Mouse (Mus musculus): ENCODE measurements around the gene Zfp385c. TPM values are rescaled to one million over a fixed set of nuclear protein-coding genes. Genes with fewer than 3 reads are reported as not detected.
A peak's percentile ranks its signal among the peaks of the same experiment; 100 is the strongest.

Zfp385c gene
- polyA plus RNA-seq, 1 experiment, result 0.55 TPM

DNA sequence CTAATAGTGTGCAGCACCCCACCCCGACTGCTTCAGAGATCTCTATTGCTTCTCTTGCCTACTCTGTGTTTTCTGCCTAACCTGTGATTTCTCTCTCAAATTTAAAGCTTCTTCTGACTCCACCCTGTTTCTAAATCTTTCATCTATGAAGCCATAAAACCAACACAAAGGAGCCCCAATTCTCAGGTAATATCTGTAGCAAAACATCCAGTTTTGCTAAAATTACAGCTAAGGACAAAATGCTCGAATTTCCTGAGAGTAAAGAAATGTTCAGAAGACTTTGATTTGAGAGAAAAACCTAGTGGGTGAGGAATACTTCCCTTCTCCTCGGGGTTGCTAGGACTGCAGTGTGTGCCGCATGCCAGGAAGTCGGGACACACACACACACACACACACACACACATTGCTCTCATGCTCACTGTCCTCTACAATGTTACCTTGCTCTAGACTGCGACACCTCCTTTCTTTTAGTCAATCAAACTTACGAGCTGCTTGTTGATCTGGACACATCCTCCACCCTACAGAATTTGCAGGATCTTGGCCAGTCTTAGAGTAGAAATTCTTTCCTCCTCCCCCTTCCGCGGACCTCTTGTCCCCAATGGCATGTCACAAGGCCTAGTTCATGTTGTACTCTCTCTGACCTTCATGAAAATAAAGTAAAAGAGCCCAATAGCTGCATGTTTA, 82.1 kb downstream of the Zfp385c start:
- no peak overlapping the region for H3K4me3 ChIP-seq (ENCODE audit: control insufficient read depth, insufficient read depth, low read length)
- 70% methylated on average over 9 of the region's 9 CpGs for WGBS
- H3K36me3 ChIP-seq (ENCODE audit: control insufficient read depth, insufficient read depth, low read length), result 0 out of 2 replicates have a peak, but pooled peaks cover 3% of the 10 kb centered on the region
- H3K4me1 ChIP-seq (replicated peaks; ENCODE audit: control insufficient read depth, insufficient read depth, low read length), result peaks cover 2% of the 10 kb centered on the region
- H3K27me3 ChIP-seq (ENCODE audit: control insufficient read depth, insufficient read depth, low read length), result no peaks in the 10 kb centered on the region
- H3K27ac ChIP-seq (ENCODE audit: control insufficient read depth, insufficient read depth, low read length), result no peak overlapping the region; the same call in 1 of the 2 replicates
- DNase-seq, result no peak
- TF ChIP-seq POLR2A (IDR thresholded peaks at IDR 0.05; ENCODE audit: control insufficient read depth, extremely low read depth, insufficient read depth, low read length, poor library complexity) (no peak), CTCF (IDR thresholded peaks at IDR 0.05; ENCODE audit: borderline replicate concordance, control insufficient read depth, extremely low read depth, insufficient read depth, low read length, poor library complexity) (no peak)

DNA sequence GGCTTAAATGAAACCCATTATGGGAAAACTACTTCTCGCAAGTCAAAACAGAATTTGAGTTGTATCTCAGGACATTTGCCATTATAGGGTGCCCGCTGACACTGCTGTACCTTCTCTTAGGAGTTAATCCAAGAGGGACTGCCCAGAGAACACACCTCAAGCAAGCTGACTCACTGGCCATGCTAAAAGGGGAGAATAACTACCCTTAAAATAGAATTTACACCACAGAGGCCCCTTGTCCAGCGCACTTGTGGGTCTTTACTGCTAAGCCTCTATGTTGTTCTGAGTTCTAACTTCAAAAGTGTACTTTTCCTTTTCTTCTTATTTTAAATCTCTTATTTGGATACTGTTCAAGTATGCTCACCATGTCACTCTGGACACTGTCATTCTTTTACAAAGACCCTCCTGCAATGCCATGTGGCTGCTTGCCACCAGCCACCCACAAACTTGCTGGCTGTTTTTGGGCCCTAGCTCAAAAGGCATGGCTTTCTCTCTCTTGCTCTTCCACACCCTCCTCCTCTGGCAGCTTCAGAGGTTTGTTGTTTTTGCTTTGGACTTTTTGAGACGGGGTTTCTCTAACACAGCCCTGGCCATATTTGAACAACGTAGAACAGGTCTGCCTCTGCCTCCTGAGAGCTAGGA, 82.8 kb downstream of the Zfp385c start:
- WGBS, result 92% methylated on average over 5 of the region's 5 CpGs
- Histone ChIP-seq H3K27ac (ENCODE audit: control insufficient read depth, insufficient read depth, low read length) (peak overlapping the region; percentile 61; the same call in 1 of the 2 replicates), H3K36me3 (ENCODE audit: control insufficient read depth, insufficient read depth, low read length) (0 out of 2 replicates have a peak, but pooled peaks cover 3% of the 10 kb centered on the region), H3K4me1 (replicated peaks; ENCODE audit: control insufficient read depth, insufficient read depth, low read length) (peaks cover 2% of the 10 kb centered on the region), H3K4me3 (ENCODE audit: control insufficient read depth, insufficient read depth, low read length) (no peak overlapping the region), H3K27me3 (ENCODE audit: control insufficient read depth, insufficient read depth, low read length) (no peaks in the 10 kb centered on the region)
- TF ChIP-seq CTCF (IDR thresholded peaks at IDR 0.05; ENCODE audit: borderline replicate concordance, control insufficient read depth, extremely low read depth, insufficient read depth, low read length, poor library complexity) (no peak), POLR2A (IDR thresholded peaks at IDR 0.05; ENCODE audit: control insufficient read depth, extremely low read depth, insufficient read depth, low read length, poor library complexity) (no peak)
- no peak for DNase-seq

DNA sequence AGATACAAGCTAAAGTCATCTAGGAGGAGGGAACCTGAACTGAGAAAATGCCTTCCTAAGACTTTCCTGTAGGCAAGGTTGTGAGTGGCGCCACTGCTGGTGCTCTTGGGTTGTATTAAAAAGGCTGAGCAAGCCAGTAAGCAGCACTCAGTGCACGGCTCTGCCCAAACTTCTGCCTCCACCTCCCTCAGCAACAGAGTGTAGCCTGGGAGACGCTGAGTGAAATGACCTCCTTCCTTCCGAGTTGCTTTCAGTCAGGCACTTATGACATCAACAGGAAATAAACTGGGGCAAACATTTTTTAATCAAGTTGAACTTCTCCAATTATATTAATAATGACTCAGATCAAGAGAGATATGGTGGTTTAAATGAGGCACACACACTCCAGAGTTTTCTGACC, 83.5 kb downstream of the Zfp385c start:
- no peak overlapping the region for H3K27ac ChIP-seq (ENCODE audit: control insufficient read depth, insufficient read depth, low read length)
- peaks cover 2% of the 10 kb centered on the region for H3K4me1 ChIP-seq (replicated peaks; ENCODE audit: control insufficient read depth, insufficient read depth, low read length)
- no peaks in the 10 kb centered on the region for H3K27me3 ChIP-seq (ENCODE audit: control insufficient read depth, insufficient read depth, low read length)
- no peak for DNase-seq
- 0 out of 2 replicates have a peak, but pooled peaks cover 3% of the 10 kb centered on the region for H3K36me3 ChIP-seq (ENCODE audit: control insufficient read depth, insufficient read depth, low read length)
- TF ChIP-seq POLR2A (IDR thresholded peaks at IDR 0.05; ENCODE audit: control insufficient read depth, extremely low read depth, insufficient read depth, low read length, poor library complexity) (no peak), CTCF (IDR thresholded peaks at IDR 0.05; ENCODE audit: borderline replicate concordance, control insufficient read depth, extremely low read depth, insufficient read depth, low read length, poor library complexity) (no peak)
- H3K4me3 ChIP-seq (ENCODE audit: control insufficient read depth, insufficient read depth, low read length), result no peak overlapping the region
- 66% methylated on average over 4 of the region's 4 CpGs for WGBS

DNA sequence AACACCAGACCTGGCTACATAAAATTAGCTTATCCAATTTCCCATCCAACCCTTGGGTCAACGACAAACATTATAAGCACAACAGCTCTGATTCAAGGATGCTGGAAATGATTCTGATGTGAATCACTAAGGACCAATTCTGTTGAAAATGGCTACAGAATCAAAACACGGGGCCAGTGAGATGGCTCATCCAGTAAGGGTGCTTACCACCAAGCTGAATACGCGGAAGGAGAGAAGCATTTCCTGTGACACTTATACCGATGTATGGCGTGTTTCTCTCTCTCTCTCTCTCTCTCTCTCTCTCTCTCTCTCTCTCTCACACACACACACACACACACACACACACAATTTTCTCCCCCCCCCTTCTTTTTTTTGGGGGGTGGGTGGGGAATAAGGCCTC, 85.1 kb downstream of the Zfp385c start:
- Histone ChIP-seq H3K36me3 (ENCODE audit: control insufficient read depth, insufficient read depth, low read length) (0 out of 2 replicates have a peak, but pooled peaks cover 3% of the 10 kb centered on the region), H3K4me3 (ENCODE audit: control insufficient read depth, insufficient read depth, low read length) (no peak overlapping the region), H3K27me3 (ENCODE audit: control insufficient read depth, insufficient read depth, low read length) (no peaks in the 10 kb centered on the region), H3K27ac (ENCODE audit: control insufficient read depth, insufficient read depth, low read length) (no peak overlapping the region), H3K4me1 (replicated peaks; ENCODE audit: control insufficient read depth, insufficient read depth, low read length) (peaks cover 2% of the 10 kb centered on the region)
- no peak for TF ChIP-seq POLR2A (IDR thresholded peaks at IDR 0.05; ENCODE audit: control insufficient read depth, extremely low read depth, insufficient read depth, low read length, poor library complexity)
- no peak for TF ChIP-seq CTCF (IDR thresholded peaks at IDR 0.05; ENCODE audit: borderline replicate concordance, control insufficient read depth, extremely low read depth, insufficient read depth, low read length, poor library complexity)
- 85% methylated on average over 6 of the region's 6 CpGs for WGBS
- no peak for DNase-seq

DNA sequence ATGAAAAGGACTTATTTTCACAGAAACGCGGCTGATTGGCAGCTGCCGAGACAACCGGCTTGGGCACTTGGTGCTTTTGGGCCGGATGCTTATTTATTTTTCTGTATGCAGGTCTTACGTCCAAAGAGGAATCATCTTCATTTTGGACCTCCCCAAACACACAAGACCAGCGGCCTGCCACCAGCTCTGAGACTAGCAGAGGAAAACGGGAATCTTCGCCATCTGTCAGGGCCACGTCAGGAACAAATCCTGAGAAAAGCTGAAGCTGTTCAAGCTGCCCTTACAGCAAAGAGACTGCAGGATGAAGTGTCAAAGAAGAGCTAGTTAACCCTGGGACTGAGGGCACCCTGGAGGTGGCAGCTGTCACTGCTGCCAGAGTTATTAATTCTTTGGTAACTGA, 86.8 kb downstream of the Zfp385c start:
- H3K27ac ChIP-seq (ENCODE audit: control insufficient read depth, insufficient read depth, low read length), result no peak overlapping the region
- no peak for DNase-seq
- H3K36me3 ChIP-seq (ENCODE audit: control insufficient read depth, insufficient read depth, low read length), result peaks cover 13% of the 10 kb centered on the region
- no peaks in the 10 kb centered on the region for H3K27me3 ChIP-seq (ENCODE audit: control insufficient read depth, insufficient read depth, low read length)
- H3K4me1 ChIP-seq (replicated peaks; ENCODE audit: control insufficient read depth, insufficient read depth, low read length), result peaks cover 2% of the 10 kb centered on the region
- WGBS, result 95% methylated on average over 10 of the region's 10 CpGs
- H3K4me3 ChIP-seq (ENCODE audit: control insufficient read depth, insufficient read depth, low read length), result no peak overlapping the region
- TF ChIP-seq POLR2A (IDR thresholded peaks at IDR 0.05; ENCODE audit: control insufficient read depth, extremely low read depth, insufficient read depth, low read length, poor library complexity), result no peak
- no peak for TF ChIP-seq CTCF (IDR thresholded peaks at IDR 0.05; ENCODE audit: borderline replicate concordance, control insufficient read depth, extremely low read depth, insufficient read depth, low read length, poor library complexity)

DNA sequence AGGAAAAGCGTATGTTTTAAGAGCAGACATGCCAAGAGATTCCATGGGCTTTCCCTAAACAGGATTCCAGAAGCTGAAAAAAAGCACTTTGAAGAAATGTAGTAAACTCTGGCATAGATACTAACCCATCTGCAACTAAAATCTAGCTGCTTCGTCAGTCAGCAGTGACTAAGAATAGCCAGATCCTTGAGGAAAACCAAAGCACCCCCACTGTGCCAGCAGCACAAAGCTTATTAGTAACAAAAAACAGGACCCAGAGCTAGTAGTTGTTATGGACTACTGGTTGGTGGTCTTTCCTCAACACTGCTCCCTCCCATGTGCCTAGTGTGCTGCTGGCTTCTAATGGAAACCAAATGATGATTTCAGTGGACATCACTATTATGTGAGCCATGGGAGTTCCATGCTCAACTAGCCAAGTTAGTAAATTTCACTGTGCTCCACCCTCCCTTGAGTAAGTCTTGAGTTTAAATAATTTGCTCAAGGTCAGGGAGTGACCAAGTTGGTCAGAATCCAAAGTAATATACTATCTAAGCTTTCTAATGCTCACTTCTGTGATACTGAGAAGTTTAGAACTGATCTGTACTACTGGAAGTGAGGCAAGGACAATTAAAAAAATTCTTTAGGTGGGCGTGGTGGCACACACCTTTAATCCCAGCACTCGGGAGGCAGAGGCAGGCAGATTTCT, 87.8 kb downstream of the Zfp385c start:
- DNase-seq, result no peak
- 95% methylated on average over 4 of the region's 4 CpGs for WGBS
- H3K4me1 ChIP-seq (replicated peaks; ENCODE audit: control insufficient read depth, insufficient read depth, low read length), result no peaks in the 10 kb centered on the region; the same call in 1 of the 2 replicates

More for the DNA sequence above, 87.8 kb downstream of the Zfp385c start:
- no peak for TF ChIP-seq POLR2A (IDR thresholded peaks at IDR 0.05; ENCODE audit: control insufficient read depth, extremely low read depth, insufficient read depth, low read length, poor library complexity)
- no peak for TF ChIP-seq CTCF (IDR thresholded peaks at IDR 0.05; ENCODE audit: borderline replicate concordance, control insufficient read depth, extremely low read depth, insufficient read depth, low read length, poor library complexity)
- H3K36me3 ChIP-seq (ENCODE audit: control insufficient read depth, insufficient read depth, low read length), result peaks cover 21% of the 10 kb centered on the region
- no peak overlapping the region for H3K4me3 ChIP-seq (ENCODE audit: control insufficient read depth, insufficient read depth, low read length)
- H3K27me3 ChIP-seq (ENCODE audit: control insufficient read depth, insufficient read depth, low read length), result no peaks in the 10 kb centered on the region
- no peak overlapping the region for H3K27ac ChIP-seq (ENCODE audit: control insufficient read depth, insufficient read depth, low read length)
